Mouse (Mus musculus): ENCODE data around the gene Msantd3.

Gene Msantd3

DNA sequence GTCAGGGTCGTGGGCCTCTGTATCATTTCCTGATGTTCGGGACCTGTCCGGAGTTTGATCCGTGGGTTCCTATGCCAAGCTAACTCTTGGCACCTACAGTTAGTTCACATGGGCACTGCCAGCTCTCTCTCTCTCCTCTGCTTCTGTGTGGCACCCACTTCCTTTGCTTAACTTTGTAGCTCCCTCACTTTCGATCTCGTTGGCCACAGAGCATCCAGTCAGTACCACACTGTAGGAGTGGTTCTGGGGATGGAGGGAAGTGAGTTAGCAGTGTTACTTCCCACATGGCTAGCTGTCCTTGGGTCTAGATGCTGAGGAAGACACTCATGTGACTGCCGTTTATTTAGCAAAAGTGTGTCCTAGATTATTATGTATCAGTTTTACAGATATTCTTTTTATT, 14.4 kb downstream of the Msantd3 start:
- CTCF ChIA-PET: no interaction called here

DNA sequence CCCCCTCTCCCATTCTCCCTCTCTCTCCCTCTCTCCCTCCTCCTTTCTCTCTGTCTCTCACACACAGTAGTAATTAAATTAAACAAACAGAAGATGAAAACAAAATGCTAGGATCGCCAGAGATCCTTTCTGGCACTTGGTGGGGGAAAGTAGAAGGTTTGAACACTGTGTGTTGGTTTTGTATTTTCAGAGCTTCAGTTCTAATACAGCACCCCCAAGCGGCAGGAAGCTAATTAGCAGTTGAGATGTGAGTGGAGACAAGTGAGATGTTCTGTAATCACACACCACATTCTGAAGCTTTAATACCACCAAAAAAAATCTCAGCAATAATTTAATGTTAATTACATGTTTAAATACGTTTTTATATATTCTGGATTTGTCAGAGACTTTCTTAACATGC, 16.0 kb downstream of the Msantd3 start:
- CTCF ChIA-PET: no interaction called here

DNA sequence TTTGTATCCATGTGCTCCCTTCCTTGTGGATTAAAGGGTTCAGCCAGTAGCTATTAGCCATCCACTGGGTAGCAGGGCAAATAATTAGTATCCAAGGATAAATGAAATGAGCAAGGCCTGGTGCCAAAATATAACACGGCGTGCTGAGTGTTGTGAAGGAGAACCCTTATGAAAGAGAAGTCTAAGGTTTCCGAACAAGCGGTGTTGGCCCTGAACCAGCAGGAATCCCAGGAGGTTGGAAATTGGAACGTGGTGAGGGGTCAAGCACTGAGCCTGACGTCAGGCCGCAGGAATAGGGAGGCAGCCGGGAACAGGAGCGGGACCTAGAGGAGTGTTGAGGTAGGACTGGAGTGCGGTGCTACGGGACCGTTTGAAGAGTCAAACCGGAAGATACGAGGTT, 19.9 kb downstream of the Msantd3 start:
- CTCF ChIA-PET: no interaction called here

DNA sequence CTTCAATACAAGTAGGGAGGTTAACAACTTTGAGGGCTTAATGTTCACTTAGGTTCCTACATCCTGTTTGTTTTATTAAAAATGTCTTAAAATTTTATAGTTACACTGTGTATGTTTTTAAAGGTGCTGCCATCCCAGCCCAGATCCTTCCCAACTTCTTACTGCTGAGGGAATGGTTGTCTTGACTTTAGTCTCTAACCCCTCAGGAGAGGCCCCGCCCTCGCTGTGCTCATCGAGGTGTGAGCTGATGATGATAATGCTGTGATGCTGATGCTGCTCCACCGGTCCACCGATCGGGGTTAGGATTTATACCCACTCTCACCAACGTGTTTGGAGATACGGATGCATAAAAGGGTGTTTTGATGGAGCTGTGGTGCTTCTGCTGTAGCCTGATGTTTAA, 22.1 kb downstream of the Msantd3 start:
- CTCF ChIA-PET: no interaction called here

DNA sequence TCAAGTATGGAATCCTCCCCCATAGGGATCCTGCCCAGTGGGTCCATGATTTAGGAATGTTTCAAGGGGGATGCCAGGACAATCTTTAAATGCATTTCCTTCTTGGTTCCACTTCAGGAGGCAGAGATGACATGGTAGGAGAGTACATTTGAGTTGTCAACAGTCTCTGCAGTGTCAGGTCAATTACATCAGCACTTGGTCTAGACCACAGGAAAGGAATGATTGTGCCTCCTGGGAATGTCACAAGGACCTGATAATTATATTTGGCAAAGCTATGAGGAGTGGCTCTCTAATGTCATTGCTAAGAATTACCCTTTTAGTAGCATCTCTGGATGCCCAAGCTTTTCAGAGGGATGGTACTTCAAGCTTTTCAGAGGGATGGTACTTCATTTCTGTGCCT, 25.2 kb downstream of the Msantd3 start:
- CTCF ChIA-PET: interaction anchor here (0.6 kb wide), 1 partner anchor 1876 kb away, joined by 3 read pairs; no protein-coding TSS in a partner anchor

DNA sequence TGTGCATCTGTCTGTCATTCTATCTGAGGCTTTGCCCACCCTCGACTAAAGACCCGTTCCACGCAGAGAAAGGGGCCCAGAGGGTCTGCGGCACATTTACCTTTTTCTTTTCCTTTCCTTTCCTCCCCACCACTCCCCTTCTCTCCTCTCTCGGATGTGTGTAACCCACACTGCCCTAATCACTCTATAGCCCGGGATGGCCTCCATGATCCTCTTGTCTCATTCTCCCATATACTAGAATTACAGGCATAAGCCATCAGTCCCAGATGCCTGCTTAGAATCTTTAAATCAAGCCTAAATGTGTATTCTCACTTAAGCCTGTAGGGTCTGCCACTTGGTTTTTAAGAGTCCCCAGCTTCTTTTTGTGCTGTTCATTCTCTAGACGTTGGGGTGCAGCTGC, 36.6 kb downstream of the Msantd3 start:
- CTCF ChIA-PET: no interaction called here

DNA sequence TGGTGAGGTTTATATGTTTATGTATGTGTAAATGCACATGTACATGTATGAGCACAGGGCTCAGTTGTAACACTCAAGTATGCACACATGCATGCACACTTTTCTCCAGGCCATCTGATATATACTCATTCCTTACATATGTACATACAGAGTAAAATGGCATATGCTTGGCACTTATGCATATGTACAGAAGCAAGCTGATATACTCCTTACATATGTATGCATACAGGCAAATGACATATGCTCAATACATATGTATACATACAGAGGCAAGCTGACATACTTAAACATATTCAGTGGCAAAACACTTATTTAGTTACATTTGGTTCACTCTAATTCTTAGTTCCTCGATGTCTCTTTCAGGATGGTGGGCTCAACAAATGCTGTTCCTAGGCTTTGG, 38.1 kb downstream of the Msantd3 start:
- CTCF ChIA-PET: no interaction called here

DNA sequence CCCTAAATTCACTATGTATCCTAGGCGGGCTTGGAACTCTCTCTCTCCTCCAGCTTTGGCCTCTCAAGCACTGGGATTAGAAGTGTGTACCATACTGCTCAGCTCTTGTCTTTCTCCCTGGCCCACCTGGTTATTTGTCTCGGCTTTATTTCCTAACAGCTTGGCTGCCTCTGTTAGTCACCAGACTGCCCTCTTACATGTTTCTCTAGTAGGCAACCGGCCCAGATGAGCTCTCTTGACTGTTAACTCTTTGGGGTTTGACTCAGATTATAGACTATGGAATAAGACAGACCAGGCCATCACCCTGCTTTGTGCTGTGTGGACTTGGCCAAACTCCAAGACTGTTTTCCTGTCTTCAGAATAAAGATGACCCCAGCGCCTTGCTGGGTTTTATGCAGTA, 38.7 kb downstream of the Msantd3 start:
- CTCF ChIA-PET: no interaction called here

DNA sequence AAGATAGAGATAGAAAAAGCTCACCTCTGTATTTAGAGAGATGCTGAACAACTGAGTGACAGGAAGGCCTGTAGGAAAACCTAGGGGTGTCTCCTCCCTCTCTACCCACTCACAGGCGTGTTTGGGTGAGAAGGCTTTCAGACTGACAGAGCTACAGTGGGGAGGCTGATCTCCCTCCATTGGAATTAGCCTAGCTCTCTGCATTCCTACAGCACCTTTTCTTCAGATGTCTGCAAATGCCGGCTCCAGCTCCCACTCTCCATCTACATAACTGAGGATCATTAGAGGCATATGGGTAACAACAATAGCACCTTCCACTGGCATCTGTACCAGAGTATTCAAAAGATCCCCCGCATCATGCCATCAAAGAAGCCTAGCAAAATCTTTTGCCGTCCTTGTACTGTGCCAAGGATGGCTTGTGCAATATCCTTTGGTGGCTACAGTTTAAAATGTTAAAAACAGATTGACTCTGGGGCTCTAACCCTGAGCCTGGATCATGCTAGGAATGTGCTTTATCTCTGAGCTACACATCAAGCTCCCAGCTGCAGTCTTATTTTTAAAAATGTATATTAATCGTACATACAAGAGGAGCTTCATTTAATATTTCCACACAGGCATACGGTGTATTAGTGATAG, 39.9 kb downstream of the Msantd3 start:
- CTCF ChIA-PET: no interaction called here

DNA sequence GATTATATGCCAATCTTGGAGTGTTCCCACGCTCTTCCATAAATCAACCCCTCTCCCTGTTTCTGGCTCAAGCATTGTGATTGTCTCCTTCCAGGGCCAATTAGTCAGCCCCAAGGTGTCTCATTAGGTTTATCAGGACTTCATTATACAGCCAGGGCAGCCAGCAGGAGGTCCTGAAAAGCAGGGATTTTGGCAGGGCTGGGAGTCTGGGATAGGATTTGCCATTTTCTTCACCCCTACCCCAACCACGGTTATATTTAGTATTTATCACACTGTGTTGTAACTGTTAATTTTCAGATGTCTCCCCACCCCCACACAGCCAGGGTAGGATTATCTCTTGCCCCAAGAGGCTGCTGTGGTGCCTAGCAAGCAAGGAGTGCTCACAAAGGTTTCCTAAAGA, 41.5 kb downstream of the Msantd3 start:
- CTCF ChIA-PET: no interaction called here

DNA sequence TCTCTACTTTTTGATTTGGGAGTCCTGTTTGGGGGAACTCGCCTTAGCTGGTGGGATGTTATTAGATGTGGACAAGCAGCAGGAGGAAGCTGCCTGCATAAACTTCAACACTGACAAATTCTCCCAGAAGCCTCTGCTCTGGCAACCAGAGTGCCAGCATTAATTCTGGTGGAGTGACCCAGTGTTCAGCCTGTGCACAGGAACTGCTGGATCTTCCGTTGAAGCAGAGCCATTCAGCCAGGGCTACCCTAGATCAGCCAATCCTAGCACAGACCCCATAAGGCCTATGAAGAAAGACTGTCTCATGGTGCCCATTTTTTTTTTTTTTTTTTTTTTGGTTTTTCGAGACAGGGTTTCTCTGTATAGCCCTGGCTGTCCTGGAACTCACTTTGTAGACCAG, 42.3 kb downstream of the Msantd3 start:
- CTCF ChIA-PET: no interaction called here

DNA sequence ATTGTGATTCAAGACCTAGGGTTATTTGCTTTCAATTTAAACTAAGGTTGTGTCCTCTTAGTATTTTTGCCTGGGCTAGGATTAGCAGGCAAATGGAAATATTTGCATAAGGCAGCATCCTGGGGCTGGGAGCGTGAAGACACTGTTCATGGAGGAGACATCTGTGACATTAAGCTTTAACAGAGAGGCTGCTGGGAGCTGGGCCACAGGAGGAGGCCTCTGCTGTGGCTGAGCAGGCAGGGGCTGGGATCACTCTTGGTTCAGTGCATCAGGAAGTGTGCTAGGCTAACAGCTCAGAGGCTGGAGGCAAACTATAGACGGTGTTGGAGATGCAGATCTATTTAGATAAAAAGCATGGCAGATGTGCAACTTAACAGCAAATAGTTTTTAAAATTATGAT, 43.2 kb downstream of the Msantd3 start:
- CTCF ChIA-PET: no interaction called here

DNA sequence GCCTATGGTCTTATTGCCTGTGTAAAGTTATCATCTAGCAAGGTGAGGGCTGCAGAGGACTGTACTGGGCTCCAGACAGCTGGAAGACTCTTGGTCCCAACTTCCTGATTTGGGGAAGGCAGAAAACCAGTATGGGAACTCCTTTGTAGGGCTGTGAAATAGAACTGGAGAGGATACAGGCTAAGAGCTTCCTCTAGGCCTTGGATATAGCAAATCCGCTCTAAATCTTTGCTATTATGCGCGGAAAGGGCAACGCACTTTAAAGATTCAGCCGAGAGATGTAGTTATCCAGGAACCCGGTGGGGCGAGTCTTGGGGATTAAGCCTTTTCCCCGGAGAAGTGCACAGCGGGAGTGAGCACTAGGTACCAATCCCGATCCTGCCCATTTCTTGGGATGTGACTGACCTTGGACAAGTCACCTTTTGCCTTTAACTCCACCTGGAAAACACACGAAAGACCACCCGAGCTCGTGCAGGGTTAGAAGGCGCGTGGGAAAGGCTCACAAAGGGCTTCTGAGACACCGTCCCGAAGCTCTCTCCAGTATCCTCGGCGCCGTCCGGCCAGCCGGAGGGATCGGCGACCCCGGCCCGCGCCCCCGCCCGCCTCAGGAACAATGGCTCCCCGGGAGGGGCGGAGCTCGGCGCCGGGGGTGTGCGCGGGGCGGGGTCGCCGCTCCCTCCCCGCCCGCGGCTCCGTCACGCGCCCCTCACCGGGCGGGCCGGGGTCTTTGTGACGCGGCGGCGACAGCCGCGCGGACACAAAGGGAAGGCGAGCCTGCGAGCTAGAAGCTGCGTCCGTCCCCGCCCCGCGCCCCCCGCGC, 44.9 kb downstream of the Msantd3 start, which contains the start of gene Tmeff1:
TSS of gene Tmeff1 (plus strand) at position 754 of the 820 bp plus-strand sequence.
- CTCF ChIA-PET: no interaction called here

DNA sequence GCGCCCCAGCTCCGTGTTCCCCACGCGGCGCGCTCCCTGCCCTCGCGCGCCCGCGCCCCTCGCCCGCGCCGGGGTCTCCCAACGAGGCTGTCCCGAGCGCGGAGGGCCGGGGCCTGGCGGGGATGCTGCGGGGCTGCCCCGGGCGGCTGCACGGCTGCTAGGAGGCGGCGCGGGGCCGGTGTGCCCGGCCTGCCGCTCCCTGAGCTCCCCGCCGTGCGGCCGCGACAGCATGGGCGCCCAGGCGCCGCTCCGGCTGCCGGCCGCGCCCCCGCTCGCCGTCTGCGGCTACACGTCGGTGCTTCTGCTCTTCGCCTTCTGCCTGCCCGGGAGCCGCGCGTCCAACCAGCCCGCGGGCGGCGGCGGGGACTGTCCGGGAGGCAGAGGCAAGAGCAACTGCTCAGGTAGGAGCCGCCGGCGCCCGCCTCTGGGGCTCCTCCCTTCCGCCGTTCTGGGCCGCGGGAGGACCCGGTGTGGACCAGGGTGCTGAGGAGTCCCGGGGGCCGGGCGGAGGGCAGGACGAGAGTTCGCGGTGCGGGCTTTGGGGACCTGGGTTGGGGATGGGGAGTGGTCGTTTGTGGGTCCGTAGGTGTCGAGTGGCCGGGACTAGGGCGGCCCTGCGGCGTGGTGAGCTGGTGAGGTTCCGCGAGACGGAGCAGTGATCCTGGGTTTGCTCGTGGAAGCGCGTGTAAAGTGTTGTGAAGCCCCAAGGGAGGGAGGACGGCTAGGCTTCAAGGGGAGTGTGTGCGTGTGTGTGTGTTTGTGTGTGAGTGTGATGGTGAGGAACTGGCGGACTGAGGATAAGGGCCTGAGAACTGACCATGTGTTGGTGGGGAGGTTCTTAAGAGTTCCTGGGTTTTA, 45.7 kb downstream of the Msantd3 start:
- CTCF ChIA-PET: no interaction called here

DNA sequence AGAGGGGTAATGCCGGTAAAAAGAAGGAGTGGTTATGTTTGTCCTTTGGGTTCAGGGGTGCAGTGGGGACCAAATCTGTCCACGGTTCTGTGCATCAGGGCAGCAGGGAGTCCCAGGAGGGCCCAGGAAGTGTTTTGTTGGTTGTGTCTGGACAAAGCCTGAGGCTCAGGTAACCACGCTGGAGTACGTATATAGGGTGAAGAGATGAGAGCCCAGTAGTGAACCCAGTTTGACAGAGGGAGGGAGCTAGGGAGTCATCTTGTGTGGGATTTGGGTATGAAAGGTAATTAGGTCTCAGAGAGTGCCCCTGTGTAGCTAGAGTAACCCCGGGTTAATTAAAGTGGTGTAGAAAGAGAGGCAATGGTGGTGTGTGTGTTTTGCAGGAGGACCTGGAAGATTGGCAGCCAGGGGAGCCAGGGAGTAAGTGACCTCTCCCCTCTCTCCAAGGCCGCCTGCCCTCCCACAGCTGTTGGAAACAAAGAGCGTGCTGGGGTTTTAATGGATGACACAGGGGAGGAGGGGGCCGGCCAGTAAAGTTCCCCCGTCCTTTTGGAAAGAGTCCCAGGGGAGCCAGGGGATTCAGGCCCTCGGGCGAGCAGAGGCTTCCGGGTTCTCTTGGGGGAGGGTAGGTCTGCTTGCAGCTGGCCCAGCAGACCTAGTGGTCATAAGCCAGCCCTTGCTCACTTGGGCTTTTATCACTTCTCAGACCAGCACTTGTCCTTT, 46.5 kb downstream of the Msantd3 start:
- CTCF ChIA-PET: no interaction called here

DNA sequence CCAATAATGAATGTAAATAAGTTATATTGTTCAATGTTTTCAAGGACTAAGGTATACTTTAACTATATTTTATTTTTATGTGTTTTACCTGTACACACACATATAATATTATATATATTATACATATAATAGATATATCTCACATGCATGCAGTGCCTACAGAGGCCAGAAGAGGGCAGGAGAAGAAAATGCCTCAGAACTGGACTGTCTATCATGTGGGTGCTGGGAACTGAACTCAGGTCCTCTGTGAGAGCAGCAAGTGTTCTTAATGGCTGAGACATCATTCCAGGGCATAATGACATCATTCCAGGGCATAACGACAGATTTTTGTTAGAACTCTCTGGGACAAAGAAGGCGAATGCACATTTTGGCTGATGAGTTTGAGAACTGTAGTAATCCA, 47.8 kb downstream of the Msantd3 start:
- CTCF ChIA-PET: no interaction called here

DNA sequence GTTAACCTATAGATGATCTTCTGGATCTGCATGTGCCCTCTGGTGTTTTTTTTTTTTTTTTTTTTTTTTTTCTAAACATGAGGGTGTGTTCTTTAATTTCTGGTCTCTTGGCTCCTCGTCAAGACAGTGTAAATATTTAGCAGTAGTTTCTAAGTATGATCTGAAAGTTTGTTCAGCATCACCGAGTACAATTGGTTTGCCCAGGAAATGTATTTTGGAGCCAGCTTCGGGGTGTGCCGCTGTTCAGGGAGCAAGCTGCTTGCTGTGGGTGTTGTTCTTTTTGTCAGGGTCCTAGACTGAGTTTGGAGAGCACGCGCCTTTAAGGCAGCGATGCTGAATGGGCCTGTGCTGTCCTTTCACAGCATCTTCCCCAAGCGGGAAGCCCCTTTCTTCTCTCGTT, 48.8 kb downstream of the Msantd3 start:
- CTCF ChIA-PET: no interaction called here

DNA sequence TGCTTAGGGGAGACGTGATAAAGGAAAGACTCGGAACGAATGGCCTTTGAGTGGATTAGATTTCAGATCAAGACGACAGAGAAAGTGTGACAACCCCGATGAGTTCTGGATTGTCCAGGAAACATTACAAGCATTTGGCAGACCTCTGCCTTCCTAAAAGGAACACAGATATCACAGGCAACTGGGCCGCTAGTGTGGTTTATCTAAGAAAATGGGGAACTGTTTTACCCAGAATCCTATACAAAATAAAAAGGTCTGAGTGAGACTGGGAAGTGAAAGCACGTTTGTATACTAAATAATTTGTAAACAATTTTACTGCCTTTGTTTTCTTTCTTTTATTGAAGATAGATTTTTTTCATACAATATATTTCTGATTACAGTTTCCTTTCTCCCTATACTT, 51.1 kb downstream of the Msantd3 start:
- CTCF ChIA-PET: no interaction called here

DNA sequence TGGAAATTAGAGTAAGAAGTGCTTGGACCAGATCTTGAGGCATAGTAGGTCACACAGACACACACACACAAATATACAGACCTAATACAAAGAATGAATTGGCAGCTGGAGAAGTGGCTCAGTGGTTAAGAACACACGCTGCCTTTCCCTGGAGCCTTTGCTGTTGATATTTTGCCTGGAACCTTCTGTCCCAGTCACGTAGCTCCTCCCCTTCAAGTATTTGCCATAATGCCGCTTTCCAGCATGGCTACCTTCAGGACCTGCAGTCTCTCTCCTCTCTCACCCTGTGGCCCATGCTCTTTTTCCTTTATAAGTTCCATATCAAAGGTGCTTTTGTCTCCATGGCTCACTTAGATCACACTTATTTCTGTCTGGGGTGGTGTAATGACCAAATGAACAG, 51.7 kb downstream of the Msantd3 start:
- CTCF ChIA-PET: no interaction called here

DNA sequence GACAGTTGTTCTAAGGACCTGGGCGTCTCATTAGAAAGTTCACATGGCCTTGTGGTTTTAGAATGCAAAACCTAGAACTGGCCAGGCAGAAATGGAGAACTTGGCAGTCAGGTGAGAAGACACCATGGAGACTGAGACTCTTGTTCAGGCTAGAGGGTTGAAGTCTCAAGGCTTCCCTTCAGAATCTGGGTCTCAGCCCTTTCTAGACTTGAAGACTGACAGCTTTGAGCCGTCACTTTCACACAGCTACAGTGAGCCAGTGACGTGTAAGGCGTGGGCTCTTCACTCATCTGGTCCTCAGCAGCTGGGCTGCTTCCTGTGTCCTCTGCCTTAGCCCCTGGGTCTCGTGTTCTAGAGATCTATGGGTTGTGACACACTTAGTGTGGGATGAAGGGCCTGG, 52.6 kb downstream of the Msantd3 start:
- CTCF ChIA-PET: no interaction called here

DNA sequence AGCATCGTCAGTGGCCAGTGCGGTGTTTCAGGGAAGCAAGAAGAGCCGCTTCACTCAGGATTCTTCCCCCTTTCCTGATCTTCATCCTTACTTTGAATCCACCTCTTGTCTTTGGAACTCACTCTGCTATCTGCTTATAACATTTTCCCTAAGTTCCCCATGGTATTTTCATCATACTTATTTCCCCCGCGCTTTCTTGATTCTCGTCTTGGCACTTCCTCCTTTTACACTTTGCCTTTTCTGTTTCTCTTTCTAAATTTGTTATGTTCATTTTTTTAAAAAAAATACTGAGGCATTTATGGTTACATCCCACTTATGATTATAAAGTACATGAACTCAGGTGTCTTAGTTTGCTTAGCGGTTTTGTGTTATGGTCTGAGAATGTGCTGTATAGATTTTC, 53.1 kb downstream of the Msantd3 start:
- CTCF ChIA-PET: no interaction called here

DNA sequence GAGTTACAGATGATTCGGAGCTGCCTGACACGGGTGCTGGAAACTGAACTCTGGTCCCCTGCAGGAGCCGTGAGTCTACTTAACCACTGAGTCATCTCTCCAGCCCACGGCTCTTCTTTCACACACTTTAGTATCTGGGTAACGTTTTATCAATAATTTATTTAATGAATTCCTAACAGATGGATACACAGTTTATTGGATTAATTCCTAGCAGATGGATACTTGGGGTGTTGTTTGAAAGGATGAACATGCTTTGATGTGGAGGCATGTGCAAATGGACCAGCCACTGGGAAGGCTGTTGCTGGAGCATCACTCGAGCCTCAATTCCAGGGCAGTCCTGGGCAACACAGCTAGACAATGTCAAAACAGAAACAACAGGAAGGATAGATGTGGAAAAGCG, 56.4 kb downstream of the Msantd3 start:
- CTCF ChIA-PET: no interaction called here
